Mouse (Mus musculus) neural tube, embryonic 12.5 days (tissue): ENCODE measurements around the gene Prkaa2. TPM values are rescaled to one million over a fixed set of nuclear protein-coding genes. Genes with fewer than 3 reads are reported as not detected.
"Not testable (repeated sequence)": the region's sequence is repeated elsewhere in the genome, so short reads cannot be mapped to it uniquely, and the experiment has no call there.

Experiments used
- ATAC-seq: fragments of 200-750 bp; cut with Nextera tagmentation; 2 replicates; pipeline ENCODE4 v1.8.0; 2017; ENCODE audit warnings: low read depth, mild to moderate bottlenecking, moderate TSS enrichment, moderate library complexity; ENCODE audit not compliant: low FRiP score
- H3K27ac ChIP-seq: fragments of 300-500 bp; sonication (generic); 2 replicates; pipeline ENCODE4 v1.5.1; 2016
- H3K27me3 ChIP-seq: fragments of 300-500 bp; sonication (generic); replicated peaks from 2 replicates; pipeline ENCODE4 v1.6.1; 2016; ENCODE audit warnings: mild to moderate bottlenecking
- H3K36me3 ChIP-seq: fragments of 300-500 bp; sonication (generic); 2 replicates; pipeline ENCODE4 v1.6.1; 2016; ENCODE audit warnings: mild to moderate bottlenecking
- H3K4me1 ChIP-seq: fragments of 300-500 bp; sonication (generic); 2 replicates; pipeline ENCODE4 v1.6.1; 2016
- H3K4me2 ChIP-seq: fragments of 300-500 bp; sonication (generic); replicated peaks from 2 replicates; pipeline ENCODE4 v1.6.1; 2016; ENCODE audit warnings: mild to moderate bottlenecking
- H3K4me3 ChIP-seq: fragments of 300-500 bp; sonication (generic); 2 replicates; pipeline ENCODE4 v1.5.1; 2016
- H3K9ac ChIP-seq: fragments of 300-500 bp; sonication (generic); 2 replicates; pipeline ENCODE4 v1.6.1; 2016; ENCODE audit warnings: mild to moderate bottlenecking
- H3K9me3 ChIP-seq: fragments of 300-500 bp; sonication (generic); 2 replicates; pipeline ENCODE4 v1.6.1; 2016; ENCODE audit warnings: mild to moderate bottlenecking
- WGBS: fragments of 180-500 bp; shearing (Covaris S2); methylation state at CpG from one replicate; pipeline ENCODE4 v1.1.7; 2016; 5-methylcytosine and 5-hydroxymethylcytosine counted together
- polyA plus RNA-seq: library from polyadenylated mRNA; unstranded; fragments of >200 nt; fragmentation: Nextera tagmentation; extraction: Ambion mirVana; gene quantifications from 2 replicates; pipeline ENCODE4 v1.2.1, GENCODE M21; 2016

The Prkaa2 gene
- polyA plus RNA-seq, 1 experiment from 2014 or later, result 6.8 TPM

DNA sequence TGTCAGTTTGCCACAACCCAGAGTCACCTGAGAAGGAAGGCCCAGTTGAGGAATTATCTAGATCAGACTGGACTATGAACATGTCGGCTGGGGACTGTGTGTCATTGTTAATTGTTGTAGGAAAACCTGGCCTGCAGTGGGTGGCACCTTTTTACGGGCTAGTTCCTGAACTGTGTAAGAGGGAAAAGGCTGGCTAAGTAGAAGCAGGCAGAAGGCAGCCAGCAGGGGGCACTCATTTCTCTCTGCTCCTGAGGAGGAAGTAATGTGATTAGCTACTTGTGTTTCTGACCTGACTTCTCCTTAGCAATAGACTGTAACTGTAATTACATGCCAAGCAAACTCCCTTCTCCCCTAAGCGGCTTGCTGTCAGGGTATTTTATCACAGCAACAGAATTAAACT, 38.7 kb downstream of the Prkaa2 start:
- no peaks in the 10 kb centered on the region for H3K27me3 ChIP-seq
- WGBS, result 39% methylated on average over 3 of the region's 3 CpGs
- no peaks in the 10 kb centered on the region for H3K36me3 ChIP-seq
- no peak overlapping the region for H3K4me3 ChIP-seq
- no peaks in the 10 kb centered on the region for H3K4me1 ChIP-seq
- H3K4me2 ChIP-seq, result no peak overlapping the region
- no peak overlapping the region for H3K27ac ChIP-seq
- no peak overlapping the region for H3K9ac ChIP-seq
- ATAC-seq, result no peak
- no peaks in the 10 kb centered on the region for H3K9me3 ChIP-seq

DNA sequence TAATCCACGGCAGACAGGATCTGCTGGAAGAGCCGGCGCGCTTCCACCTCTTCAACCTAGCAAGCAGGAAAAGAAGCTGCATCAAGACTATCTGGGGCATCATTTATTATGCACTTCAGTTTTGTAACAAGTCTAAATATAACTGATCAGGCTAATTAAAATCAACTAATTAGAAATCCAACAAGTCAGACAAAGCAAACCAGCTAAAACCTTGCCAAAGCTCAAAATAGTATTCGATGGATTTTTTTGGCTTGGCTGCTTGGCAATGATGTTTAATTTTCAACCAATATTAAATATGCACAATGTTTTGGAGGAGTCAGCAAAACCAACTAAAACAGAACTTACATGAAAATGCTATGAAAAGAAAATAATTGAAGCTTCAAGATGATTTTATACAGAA, 58.4 kb downstream of the Prkaa2 start:
- H3K9me3 ChIP-seq, result no peaks in the 10 kb centered on the region
- no peaks in the 10 kb centered on the region for H3K36me3 ChIP-seq
- whole genome bisulfite sequencing, result 94% methylated on average over 5 of the region's 5 CpGs
- H3K4me2 ChIP-seq, result no peak overlapping the region
- no peak for ATAC-seq
- no peak overlapping the region for H3K27ac ChIP-seq
- H3K4me1 ChIP-seq, result no peaks in the 10 kb centered on the region
- no peaks in the 10 kb centered on the region for H3K27me3 ChIP-seq
- no peak overlapping the region for H3K9ac ChIP-seq
- no peak overlapping the region for H3K4me3 ChIP-seq

DNA sequence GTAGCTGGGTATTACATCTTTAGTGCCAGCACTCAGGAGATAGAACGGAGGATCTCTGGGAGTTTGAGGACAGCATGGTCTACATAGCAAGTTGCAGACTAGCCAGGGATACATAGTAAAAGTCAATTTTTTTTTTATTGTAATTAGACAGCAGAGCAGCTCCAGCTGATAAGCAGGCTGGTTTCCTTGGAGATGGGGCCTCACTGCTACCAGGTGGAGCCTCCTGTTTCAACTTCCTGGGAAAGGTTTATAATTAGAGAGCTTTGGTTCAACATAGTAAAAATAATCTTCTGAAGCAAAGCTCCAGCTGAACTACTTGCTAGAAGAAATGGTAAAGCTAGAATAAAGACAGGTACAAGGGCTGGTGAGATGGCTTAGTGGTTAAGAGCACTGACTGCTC, 59.6 kb downstream of the Prkaa2 start:
- Histone ChIP-seq H3K36me3 (no peaks in the 10 kb centered on the region), H3K27ac (no peak overlapping the region), H3K4me2 (no peak overlapping the region), H3K9ac (no peak overlapping the region), H3K4me1 (no peaks in the 10 kb centered on the region), H3K27me3 (no peaks in the 10 kb centered on the region), H3K9me3 (no peaks in the 10 kb centered on the region), H3K4me3 (no peak overlapping the region)
- 87% methylated on average over 1 of the region's 1 CpGs for WGBS
- ATAC-seq, result no peak

DNA sequence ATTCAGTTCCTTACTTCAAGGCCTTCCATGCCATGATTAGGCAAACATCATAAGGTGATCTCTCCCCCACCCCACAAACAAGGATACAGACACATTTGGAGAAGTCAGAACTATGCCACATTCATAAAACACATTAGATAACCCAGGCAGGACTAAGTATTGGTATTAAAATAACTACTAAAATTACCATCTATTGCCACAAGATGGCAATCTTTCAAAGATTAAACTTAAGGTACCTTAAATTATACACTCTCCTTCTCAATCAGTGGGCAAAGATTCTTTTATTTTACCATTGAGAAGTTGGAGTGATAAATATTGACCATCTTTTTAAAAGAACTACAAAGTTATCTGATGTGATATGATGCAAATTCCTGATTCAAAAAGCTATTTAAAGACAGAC, 75.4 kb downstream of the Prkaa2 start:
- Histone ChIP-seq H3K27me3 (no peaks in the 10 kb centered on the region), H3K36me3 (0 out of 2 replicates have a peak, but pooled peaks cover 3% of the 10 kb centered on the region), H3K27ac (no peak overlapping the region), H3K9me3 (no peaks in the 10 kb centered on the region), H3K4me1 (no peaks in the 10 kb centered on the region), H3K4me3 (no peak overlapping the region), H3K9ac (no peak overlapping the region), H3K4me2 (no peak overlapping the region)
- ATAC-seq, result no peak

DNA sequence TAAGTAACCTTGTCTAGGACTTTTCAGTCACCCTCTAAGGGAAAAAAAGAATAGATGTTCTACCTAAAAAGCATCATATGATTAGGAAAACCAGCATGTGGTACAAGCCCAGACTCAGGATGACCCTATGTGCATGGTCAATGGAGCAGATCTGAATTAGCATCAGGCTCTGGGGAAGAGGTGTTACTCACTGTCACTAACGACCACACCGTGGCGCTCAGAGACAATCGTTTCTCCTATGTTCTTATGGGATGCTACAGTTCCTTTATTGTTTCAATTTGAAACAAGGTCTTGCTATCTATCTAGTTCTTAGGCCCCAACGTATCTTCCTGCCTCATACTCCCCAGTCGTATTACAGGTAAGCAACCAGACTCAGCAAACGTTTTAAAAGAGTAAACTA, 76.5 kb downstream of the Prkaa2 start:
- Histone ChIP-seq H3K27ac (no peak overlapping the region), H3K36me3 (0 out of 2 replicates have a peak, but pooled peaks cover 3% of the 10 kb centered on the region), H3K27me3 (no peaks in the 10 kb centered on the region), H3K9ac (no peak overlapping the region), H3K4me2 (no peak overlapping the region), H3K4me1 (no peaks in the 10 kb centered on the region), H3K9me3 (no peaks in the 10 kb centered on the region), H3K4me3 (no peak overlapping the region)
- no peak for ATAC-seq
- 55% methylated on average over 7 of the region's 7 CpGs for WGBS

DNA sequence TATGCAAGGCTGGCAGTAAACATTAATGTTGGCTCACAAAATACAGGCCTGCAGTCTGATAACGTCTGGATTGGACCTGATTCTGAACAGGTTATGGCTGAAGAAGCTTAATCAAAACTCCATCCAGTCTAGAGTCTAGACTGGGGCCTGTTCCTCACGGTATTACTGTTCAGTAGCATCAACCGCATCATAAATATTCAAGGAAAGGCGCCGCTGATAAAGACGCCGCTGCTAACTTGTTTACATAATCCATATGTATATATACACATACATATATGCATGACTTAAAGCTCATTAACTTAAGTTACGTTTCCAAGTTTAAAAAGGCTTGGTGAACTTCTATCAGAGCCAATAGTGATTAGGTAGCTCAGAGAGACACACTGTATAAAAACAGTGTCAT, 78.6 kb downstream of the Prkaa2 start:
- ATAC-seq, result no peak
- no peak overlapping the region for H3K27ac ChIP-seq
- no peaks in the 10 kb centered on the region for H3K27me3 ChIP-seq
- 0 out of 2 replicates have a peak, but pooled peaks cover 2% of the 10 kb centered on the region for H3K36me3 ChIP-seq
- no peaks in the 10 kb centered on the region for H3K9me3 ChIP-seq
- H3K4me1 ChIP-seq, result no peaks in the 10 kb centered on the region
- WGBS, result 82% methylated on average over 8 of the region's 8 CpGs
- H3K4me3 ChIP-seq, result no peak overlapping the region
- H3K4me2 ChIP-seq, result no peak overlapping the region
- H3K9ac ChIP-seq, result no peak overlapping the region

DNA sequence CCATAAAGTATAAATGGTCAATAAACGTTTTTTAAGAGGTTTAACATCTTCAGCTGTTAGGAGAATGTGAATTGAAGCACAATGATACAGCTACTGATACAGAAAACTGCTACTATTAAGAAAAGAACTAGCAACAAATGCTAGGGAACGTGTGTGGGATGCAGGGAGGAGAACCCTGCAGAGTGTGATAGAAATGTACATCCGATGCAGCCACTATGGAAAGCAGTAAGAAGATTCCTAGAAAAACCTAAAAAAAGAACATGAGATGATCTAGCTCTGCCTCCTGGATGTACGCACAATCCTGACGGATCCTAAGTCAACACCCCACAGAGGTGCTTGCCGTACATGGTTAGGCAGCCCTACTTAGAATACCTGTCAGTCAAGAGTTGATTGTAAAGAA, 82.4 kb downstream of the Prkaa2 start:
- no peaks in the 10 kb centered on the region for H3K4me1 ChIP-seq
- H3K36me3 ChIP-seq, result no peaks in the 10 kb centered on the region
- no peaks in the 10 kb centered on the region for H3K9me3 ChIP-seq
- WGBS, result 75% methylated on average over 6 of the region's 6 CpGs
- ATAC-seq, result no peak
- H3K4me3 ChIP-seq, result no peak overlapping the region
- no peaks in the 10 kb centered on the region for H3K27me3 ChIP-seq
- no peak overlapping the region for H3K9ac ChIP-seq
- no peak overlapping the region for H3K4me2 ChIP-seq
- H3K27ac ChIP-seq, result no peak overlapping the region

DNA sequence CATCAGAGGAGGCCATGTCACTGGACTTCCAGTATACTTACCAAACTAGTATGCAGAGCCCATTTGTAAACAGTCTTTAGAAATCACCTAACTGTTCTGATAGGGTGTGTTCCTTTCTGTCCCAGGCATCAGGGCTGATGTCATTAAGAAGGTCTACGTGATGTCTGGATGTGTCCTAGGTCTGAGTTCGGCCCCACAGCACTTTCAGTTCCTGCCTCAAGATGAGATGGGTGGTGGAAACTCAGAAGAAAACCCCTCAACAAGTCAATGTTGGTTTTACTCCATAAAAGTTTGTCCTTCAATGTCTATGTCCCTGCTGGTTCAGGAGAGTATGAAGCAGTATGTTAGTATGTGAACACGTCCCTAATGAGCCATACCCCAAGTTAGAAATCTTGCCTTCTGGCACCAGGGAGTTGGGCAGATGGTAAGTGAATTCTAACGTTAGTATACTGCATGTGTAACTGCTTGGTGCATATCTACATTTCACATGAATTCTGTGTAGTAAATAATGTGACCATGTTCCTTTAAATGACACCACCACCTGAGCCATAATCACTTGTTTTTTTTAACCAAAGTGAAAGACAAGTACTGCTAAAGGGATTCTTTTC, 93.6 kb downstream of the Prkaa2 start:
- H3K9ac ChIP-seq, result no peak overlapping the region
- no peak overlapping the region for H3K4me2 ChIP-seq
- 89% methylated on average over 4 of the region's 4 CpGs for WGBS
- no peak overlapping the region for H3K4me3 ChIP-seq
- H3K4me1 ChIP-seq, result no peaks in the 10 kb centered on the region
- H3K27me3 ChIP-seq, result no peaks in the 10 kb centered on the region
- H3K36me3 ChIP-seq, result no peaks in the 10 kb centered on the region
- no peak for ATAC-seq
- no peak overlapping the region for H3K27ac ChIP-seq
- H3K9me3 ChIP-seq, result no peaks in the 10 kb centered on the region

DNA sequence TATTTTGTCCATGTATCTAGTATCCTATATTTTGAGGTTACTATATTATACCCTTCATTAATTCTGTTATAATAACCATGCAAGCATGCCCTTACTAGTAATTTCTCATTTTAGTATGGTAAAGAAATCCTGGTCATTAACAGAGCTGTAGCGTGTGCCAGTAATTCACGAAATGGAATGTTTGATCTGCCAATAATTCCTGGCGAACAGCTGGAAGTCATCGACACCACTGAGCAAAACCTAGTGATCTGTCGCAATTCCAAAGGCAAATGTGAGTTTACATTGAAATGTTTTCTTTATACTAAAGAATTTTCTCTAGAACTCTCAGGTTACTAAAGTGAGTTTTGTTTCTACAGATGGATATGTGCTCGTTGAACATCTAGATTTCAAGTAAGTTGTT, 94.2 kb downstream of the Prkaa2 start:
- H3K9ac ChIP-seq, result no peak overlapping the region
- no peak for ATAC-seq
- H3K9me3 ChIP-seq, result no peaks in the 10 kb centered on the region
- no peak overlapping the region for H3K4me3 ChIP-seq
- H3K27me3 ChIP-seq, result no peaks in the 10 kb centered on the region
- no peak overlapping the region for H3K27ac ChIP-seq
- no peaks in the 10 kb centered on the region for H3K4me1 ChIP-seq
- H3K4me2 ChIP-seq, result no peak overlapping the region
- H3K36me3 ChIP-seq, result no peaks in the 10 kb centered on the region
- WGBS, result 82% methylated on average over 6 of the region's 6 CpGs

DNA sequence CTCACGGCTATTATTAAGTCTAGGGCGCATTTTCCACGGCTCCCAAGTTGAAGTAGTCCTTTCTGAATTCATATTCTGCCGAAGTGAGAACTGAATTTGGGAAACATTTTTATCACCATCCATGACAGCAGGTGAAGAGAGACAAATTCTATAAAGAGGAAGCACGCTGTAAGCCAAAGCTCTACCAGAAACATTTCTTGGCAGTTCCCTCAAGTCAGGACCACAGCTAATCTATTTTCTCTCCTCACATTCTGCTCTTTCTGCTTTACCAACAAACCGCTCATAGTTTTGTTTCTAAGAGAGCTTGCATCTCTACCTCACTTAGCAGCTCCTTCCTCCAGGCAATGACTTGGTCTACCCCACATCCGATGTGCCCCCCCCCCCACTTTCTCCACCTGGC, 96.0 kb downstream of the Prkaa2 start:
- no peak for ATAC-seq
- WGBS, result 91% methylated on average over 7 of the region's 7 CpGs
- no peaks in the 10 kb centered on the region for H3K9me3 ChIP-seq

DNA sequence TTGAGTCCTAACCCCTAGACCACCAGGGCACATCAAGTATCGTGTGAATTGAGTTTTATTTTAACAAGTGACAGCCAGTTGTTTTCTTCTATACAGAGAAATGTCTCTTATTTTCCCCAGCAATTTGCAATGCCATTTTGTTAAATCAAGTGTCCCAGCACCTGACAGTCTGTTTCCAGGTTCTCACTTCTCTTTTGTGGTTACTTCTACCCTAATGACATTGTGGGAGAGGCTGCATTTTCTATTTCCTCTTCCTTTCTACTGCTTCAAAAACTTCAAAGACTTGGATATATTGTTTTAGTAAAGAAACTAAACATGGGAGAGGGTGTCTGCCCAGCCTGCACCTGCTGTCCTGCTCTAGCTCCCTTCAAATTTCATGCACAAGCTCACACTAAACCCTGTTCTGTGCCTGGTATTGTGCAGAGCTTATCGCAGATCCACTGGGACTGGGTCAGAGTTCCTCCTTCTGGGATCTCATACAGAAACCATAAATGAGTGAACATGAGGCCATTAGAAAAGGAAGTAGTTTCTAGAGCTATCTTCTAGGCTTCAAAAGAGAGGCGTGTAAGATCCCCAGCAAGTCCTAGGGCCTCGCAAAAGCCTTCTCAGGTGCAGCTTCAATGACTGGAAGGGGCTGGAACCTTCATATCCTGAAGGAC, 102.2 kb downstream of the Prkaa2 start:
- Histone ChIP-seq H3K4me1 (no peaks in the 10 kb centered on the region), H3K36me3 (no peaks in the 10 kb centered on the region), H3K4me2 (no peak overlapping the region), H3K27ac (no peak overlapping the region), H3K4me3 (no peak overlapping the region), H3K9me3 (no peaks in the 10 kb centered on the region), H3K9ac (no peak overlapping the region), H3K27me3 (no peaks in the 10 kb centered on the region)
- ATAC-seq, result no peak
- 88% methylated on average over 4 of the region's 4 CpGs for WGBS

More for the DNA sequence above, 96.0 kb downstream of the Prkaa2 start:
- no peak overlapping the region for H3K4me3 ChIP-seq
- H3K27ac ChIP-seq, result no peak overlapping the region
- H3K4me2 ChIP-seq, result no peak overlapping the region
- no peaks in the 10 kb centered on the region for H3K36me3 ChIP-seq
- H3K4me1 ChIP-seq, result no peaks in the 10 kb centered on the region
- no peaks in the 10 kb centered on the region for H3K27me3 ChIP-seq
- no peak overlapping the region for H3K9ac ChIP-seq

DNA sequence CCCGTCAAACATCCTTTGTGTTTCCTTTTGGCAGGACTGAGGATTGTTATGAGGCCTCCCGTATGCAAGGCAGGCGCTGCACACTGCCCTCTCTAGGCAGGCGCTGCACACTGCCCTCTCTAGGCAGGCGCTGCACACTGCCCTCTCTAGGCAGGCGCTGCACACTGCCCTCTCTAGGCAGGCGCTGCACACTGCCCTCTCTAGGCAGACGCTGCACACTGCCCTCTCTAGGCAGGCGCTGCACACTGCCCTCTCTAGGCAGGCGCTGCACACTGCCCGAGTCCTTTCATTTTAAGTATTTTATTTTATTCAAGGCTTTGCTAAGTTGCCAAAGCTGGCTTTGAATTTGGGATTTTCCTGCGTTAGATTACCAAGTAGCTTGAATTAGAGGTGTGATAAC, 105.0 kb downstream of the Prkaa2 start:
- not testable (repeated sequence) for H3K27me3 ChIP-seq, H3K36me3 ChIP-seq, ATAC-seq, H3K4me3 ChIP-seq, H3K4me2 ChIP-seq, H3K9ac ChIP-seq, H3K9me3 ChIP-seq, H3K4me1 ChIP-seq, H3K27ac ChIP-seq
- WGBS, result 92% methylated on average over 12 of the region's 12 CpGs

DNA sequence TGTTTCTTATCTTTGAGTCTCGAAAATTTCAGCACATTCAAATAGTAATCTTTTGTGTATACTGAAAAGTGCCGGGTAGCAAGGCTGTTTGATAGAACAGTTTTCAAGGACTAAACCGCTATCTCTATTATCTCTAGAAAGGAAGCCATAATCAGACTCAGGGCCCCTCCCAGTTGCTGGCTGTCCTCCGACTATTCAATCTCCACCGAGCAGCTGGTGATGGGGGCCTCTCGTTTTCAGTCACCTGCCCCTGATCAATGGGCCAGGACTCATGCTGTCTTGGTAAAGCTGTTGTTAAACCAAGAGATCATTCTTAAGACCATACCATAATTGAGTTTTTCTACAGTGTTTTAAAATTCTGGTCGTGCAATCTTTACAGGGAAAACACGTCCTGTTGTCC, 105.6 kb downstream of the Prkaa2 start:
- Histone ChIP-seq H3K9me3 (no peaks in the 10 kb centered on the region), H3K27ac (no peak overlapping the region), H3K36me3 (no peaks in the 10 kb centered on the region), H3K4me1 (no peaks in the 10 kb centered on the region), H3K27me3 (no peaks in the 10 kb centered on the region), H3K9ac (no peak overlapping the region), H3K4me3 (no peak overlapping the region), H3K4me2 (no peak overlapping the region)
- ATAC-seq, result no peak
- WGBS, result 82% methylated on average over 8 of the region's 8 CpGs
